Comparison of ENCODE assay signal across 14 mouse cellular contexts in the genomic region with DNA sequence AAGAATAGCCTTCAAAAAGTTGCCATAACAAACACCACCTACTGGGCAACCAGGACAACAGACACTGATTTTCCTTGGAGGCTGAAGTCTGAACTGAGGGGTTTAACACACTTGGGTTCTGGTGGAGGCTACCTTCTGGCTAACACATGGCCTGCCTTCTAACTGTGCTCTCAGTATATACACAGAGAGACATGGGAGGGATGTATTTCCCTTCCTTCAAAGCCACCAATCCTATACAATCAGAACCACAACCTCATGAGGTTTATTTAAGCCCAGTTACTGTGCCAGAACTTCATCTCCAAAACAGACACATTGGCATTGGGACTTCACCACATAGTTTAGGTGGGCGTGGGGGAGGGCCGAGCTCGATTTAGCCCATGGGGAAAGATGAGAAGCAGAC.
"Had no signal": no experiment of that assay in that cellular context is flagged by ENCODE, and none has a peak within 500 bp of the region (broad histone marks: within the 10 kb centered on the region; RNA-seq: fewer than 3 reads in every experiment).

No protein-coding gene starts in this region.

- DNase-seq: kidney, adult 9 months; kidney, postnatal 36 days; left cerebral cortex, postnatal 4 days; lung, adult 18-20 months; lung, postnatal 36 days; right cerebral cortex, postnatal 4 days; spleen, adult 18-20 months; thymus, adult 2 months; thymus, postnatal 25 days had no signal

- H3K4me2 ChIP-seq: limb, embryonic 13.5 days; midbrain, embryonic 13.5 days; neural tube, embryonic 15.5 days had no signal

- H3K27me3 ChIP-seq: limb, embryonic 13.5 days; midbrain, embryonic 13.5 days; neural tube, embryonic 15.5 days had no signal

- H3K27ac ChIP-seq: kidney, postnatal 0 days; limb, embryonic 13.5 days; liver, embryonic 14.5 days; midbrain, embryonic 13.5 days; neural tube, embryonic 15.5 days had no signal

- ATAC-seq: midbrain, embryonic 13.5 days had no signal

- H3K4me3 ChIP-seq: limb, embryonic 13.5 days; midbrain, embryonic 13.5 days; neural tube, embryonic 15.5 days had no signal

- H3K36me3 ChIP-seq: limb, embryonic 13.5 days; midbrain, embryonic 13.5 days; neural tube, embryonic 15.5 days had no signal
